Mouse (Mus musculus) retina, adult 2 months (tissue): ENCODE results near the gene Lrrc7.
A peak's percentile ranks its signal among the peaks of the same experiment; 100 is the strongest.

ENCODE experiments used
- DNase-seq: peaks from one replicate; pipeline ENCODE4 v3.0.0-alpha.2; 2012; ENCODE audit warnings: low read depth, low spot score

Gene Lrrc7

GRCm38 (mm10) chr3:158365801-158366200 is 196.2 kb downstream of the Lrrc7 start:
- DNase-seq, result no peak

- DNase-seq, result no peak
Measured at GRCm38 (mm10) chr3:158362091-158362490, 199.9 kb downstream of the Lrrc7 start.

GRCm38 (mm10) chr3:158356706-158357105 is 205.3 kb downstream of the Lrrc7 start:
- no peak for DNase-seq

- DNase-seq, result no peak
Measured at GRCm38 (mm10) chr3:158356194-158356593, 205.8 kb downstream of the Lrrc7 start.

- no peak for DNase-seq
Measured at GRCm38 (mm10) chr3:158340808-158341207, 221.2 kb downstream of the Lrrc7 start.

GRCm38 (mm10) chr3:158330085-158330484 is 231.9 kb downstream of the Lrrc7 start:
- no peak for DNase-seq

- no peak for DNase-seq
Measured at GRCm38 (mm10) chr3:158310391-158310790, 251.6 kb downstream of the Lrrc7 start.

- no peak for DNase-seq
Measured at GRCm38 (mm10) chr3:158307415-158307814, 254.6 kb downstream of the Lrrc7 start.

- no peak for DNase-seq
Measured at GRCm38 (mm10) chr3:158298732-158299131, 263.3 kb downstream of the Lrrc7 start.

- no peak for DNase-seq
Measured at GRCm38 (mm10) chr3:158295041-158295440, 267.0 kb downstream of the Lrrc7 start.

GRCm38 (mm10) chr3:158284431-158284830 is 277.6 kb downstream of the Lrrc7 start:
- DNase-seq, result no peak

GRCm38 (mm10) chr3:158278631-158279030 is 283.4 kb downstream of the Lrrc7 start:
- no peak for DNase-seq

- DNase-seq, result no peak
Measured at GRCm38 (mm10) chr3:158272700-158273099, 289.3 kb downstream of the Lrrc7 start.

GRCm38 (mm10) chr3:158270887-158271286 is 291.1 kb downstream of the Lrrc7 start:
- no peak for DNase-seq

GRCm38 (mm10) chr3:158252576-158252975 is 309.4 kb downstream of the Lrrc7 start:
- no peak for DNase-seq

GRCm38 (mm10) chr3:158247672-158248071 is 314.3 kb downstream of the Lrrc7 start:
- DNase-seq, result no peak

GRCm38 (mm10) chr3:158210657-158211056 is 351.4 kb downstream of the Lrrc7 start:
- no peak for DNase-seq

- peak; percentile 9 for DNase-seq
Measured at GRCm38 (mm10) chr3:158210026-158210425, 352.0 kb downstream of the Lrrc7 start.

GRCm38 (mm10) chr3:158207840-158208239 is 354.2 kb downstream of the Lrrc7 start:
- no peak for DNase-seq

- no peak for DNase-seq
Measured at GRCm38 (mm10) chr3:158202776-158203175, 359.2 kb downstream of the Lrrc7 start.

GRCm38 (mm10) chr3:158195426-158195825 is 366.6 kb downstream of the Lrrc7 start:
- no peak for DNase-seq

GRCm38 (mm10) chr3:158193229-158193628 is 368.8 kb downstream of the Lrrc7 start:
- DNase-seq, result no peak

GRCm38 (mm10) chr3:158174880-158175735 is 386.9 kb downstream of the Lrrc7 start:
- no peak for DNase-seq
